Mouse (Mus musculus) layer of hippocampus, postnatal 36 days (tissue): ENCODE measurements around the gene Jmjd1c. TPM values are rescaled to one million over a fixed set of nuclear protein-coding genes. Genes with fewer than 3 reads are reported as not detected.
A peak's percentile ranks its signal among the peaks of the same experiment; 100 is the strongest.

Experiments
- DNase-seq, 2 experiments: peaks; one replicate each; pipeline ENCODE4 v3.0.0; 2022
- total RNA-seq, 2 experiments: library from RNA; stranded (reverse); gene quantifications; 2 replicates each; pipeline ENCODE4 v1.2.3; 2021

Gene Jmjd1c
- total RNA-seq, 2 experiments from 2014 or later = 103 to 110 TPM

GRCm38 (mm10) chr10:67249486-67249885 lies 153.6 kb downstream of the Jmjd1c start:
- peak in 1 of 2 experiments; percentile 31 for DNase-seq

DNA sequence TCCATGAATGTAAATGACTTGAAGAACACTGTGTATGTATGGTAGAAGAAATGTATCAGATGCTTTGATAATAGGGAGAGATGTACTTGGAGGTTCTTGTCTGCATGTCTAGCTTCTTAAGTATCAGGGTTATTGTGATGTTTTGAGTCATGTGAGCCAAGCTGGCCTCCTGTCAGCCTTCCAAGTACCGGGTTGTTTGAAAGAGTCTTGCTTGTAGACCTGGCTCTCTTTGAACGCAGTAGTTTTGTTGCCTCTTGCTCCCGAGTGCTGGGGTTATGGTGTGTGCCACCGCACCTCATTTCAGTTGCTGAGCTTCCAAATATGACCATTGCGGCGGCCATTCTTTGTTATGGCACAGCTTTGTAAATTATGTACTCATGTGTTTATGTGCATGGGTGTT lies 154.9 kb downstream of the Jmjd1c start:
- no peak for DNase-seq

- no peak for DNase-seq
Observed at GRCm38 (mm10) chr10:67252353-67252752, 156.4 kb downstream of the Jmjd1c start.

DNA sequence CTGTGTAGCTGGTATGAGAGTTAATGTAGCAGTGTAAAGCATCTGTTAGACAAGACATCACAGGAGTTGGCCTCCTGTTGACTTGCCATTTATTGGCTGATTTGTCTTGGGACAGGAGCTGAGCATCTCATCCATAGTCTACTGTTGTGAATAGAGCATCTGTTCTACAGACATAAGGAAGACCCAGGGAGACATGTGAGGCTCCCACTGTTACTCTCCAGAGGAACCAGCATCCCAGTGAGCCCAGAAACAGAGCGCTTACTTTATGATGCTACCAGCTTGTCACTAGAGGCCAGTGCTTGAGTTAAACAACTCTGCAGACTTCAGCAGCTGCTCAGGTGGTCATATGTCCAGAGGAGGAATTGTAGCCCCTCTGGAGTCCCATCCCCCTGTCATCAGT lies 157.2 kb downstream of the Jmjd1c start:
- DNase-seq = no peak

DNA sequence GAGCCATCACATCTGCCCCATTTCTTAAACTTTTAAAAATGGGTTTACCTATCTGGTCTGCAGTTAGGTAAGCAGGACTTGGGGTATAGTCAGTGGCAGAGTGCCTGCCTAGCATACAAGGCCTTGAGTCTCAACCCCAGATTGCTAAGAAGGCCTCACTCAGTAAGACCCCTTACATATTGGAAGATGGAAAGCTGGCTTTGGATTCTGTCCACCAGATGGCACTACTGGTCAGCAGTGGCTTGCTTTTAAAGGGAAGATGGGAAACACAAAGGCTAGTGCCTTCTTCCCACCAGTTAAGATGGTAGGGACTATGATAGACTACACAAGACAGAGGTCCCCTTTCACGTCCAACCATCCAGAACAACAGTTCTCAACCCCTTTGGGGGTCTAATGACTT lies 168.9 kb downstream of the Jmjd1c start:
- DNase-seq = peak in 1 of 2 experiments; percentile 37

DNA sequence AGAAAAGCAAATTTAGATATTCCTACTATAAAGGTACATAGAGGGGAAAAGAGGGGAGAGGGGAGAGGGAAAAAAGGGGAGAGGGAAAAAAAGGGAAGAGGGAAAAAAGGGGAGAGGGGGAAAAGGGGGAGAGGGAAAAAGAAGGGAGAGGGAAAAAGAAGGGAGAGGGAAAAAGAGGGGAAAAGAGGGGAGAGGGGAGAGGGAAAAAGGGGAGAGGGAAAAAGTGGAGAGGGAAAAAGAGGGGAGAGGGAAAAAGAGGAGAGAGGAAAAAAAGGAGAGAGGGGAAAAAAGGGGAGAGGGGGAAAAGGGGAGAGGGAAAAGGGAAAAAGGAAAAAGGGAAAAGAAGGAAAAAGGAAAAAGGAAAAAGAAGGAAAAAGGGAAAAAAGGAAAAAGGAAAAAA lies 180.0 kb downstream of the Jmjd1c start:
- no peak for DNase-seq

- no peak for DNase-seq
Observed at GRCm38 (mm10) chr10:67281852-67282251, 185.9 kb downstream of the Jmjd1c start.

GRCm38 (mm10) chr10:67282531-67282930 lies 186.6 kb downstream of the Jmjd1c start:
- DNase-seq = no peak

DNA sequence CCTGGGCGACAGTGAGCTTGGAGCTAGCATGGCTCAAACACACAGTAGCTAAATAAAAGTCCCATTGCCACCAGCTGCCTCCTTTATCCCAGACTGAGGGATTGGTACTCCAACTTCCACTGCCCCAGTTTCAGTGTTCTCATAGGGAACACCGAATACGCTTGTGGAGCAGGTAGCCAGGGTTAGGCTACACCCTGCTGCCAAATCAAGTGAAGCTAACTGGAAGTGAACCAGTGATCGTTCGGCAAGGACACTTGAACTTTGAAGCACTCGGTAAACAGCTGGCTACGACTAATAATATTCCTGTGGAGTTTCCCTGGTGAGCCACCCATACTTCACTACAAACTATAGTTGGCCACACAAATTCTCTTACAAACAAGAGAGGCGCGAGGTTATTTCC lies 187.6 kb downstream of the Jmjd1c start:
- DNase-seq = no peak

GRCm38 (mm10) chr10:67284311-67284710 lies 188.4 kb downstream of the Jmjd1c start:
- DNase-seq = no peak

DNA sequence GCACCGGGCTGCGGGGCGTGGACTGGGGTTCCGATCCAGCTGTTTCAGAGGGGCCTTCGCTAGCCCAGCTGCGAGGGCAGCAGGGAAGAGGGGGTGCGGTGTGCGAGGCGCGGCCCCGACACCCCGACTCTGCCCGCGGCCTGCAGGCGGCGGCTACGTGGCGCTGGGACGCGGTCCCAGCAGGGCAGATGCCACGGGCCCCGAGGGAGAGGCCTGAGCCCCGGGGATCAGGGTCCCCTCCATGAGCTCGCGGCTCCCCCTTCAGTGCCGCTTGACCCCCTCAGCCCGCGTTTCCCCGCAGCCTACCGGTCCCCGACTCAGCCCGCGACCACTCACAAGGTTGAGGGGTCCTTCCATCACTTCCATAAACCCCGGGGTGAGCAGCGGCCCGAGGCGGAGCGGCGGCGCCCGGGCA lies 188.8 kb downstream of the Jmjd1c start:
- DNase-seq = no peak

DNA sequence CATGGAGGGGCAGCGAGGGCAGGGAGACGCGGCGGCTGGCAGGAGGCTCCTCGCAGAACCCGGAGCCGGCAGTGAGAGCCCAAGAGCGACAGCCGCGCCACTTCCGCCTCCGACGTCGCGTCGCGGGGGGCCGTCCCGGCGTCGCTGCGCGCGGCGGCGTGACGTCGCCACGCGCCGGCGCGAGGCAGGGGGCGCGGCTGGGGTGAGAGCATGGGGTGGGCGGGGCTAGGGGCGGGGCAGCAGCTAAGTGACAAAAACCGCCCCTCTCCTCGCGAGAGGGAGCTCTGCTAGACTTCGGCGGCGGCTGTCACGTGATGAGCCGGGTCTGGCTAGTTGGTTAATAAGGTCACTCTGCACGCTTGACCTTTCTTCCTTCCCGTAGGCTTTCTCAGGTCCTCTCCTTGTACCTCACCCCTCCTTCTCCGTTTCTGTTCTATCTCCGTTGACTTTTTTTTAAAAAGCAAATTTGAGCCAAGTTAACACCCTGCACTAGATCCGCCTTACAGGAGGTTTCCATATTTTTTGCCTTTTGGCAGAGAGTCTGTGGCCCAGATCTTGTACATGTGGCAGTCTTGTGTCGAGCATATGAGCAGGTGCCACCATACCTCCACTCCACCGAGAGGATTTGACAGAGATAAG lies 189.4 kb downstream of the Jmjd1c start, which contains the start of gene Nrbf2:
Gene Nrbf2, minus strand, starts transcription at position 130 of the 639 bp plus-strand sequence.
- DNase-seq = peak; percentile 76

GRCm38 (mm10) chr10:67287877-67288276 lies 192.0 kb downstream of the Jmjd1c start:
- peak; percentile 64 to 72 for DNase-seq

- DNase-seq = no peak
Observed at GRCm38 (mm10) chr10:67290622-67291021, 194.7 kb downstream of the Jmjd1c start.

GRCm38 (mm10) chr10:67291087-67291486 lies 195.2 kb downstream of the Jmjd1c start:
- DNase-seq = no peak

DNA sequence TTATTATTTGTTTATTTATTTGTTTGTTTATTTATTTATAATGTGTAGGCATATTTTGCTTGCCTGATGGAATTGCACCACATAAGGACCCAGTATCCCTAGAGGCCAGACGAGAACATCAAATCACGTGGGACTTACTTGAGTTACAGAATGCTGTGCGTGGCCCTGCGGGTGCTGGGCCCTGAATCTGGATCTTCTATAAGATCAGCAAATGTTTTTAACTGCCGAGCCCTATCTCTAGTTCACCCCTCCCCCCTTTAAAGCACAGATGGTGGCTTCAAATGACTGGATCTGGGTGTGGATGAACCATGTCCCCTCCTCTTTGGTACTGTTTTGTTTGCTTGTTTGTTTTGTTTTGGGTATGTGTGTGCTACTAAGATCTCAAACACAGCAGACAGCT lies 199.4 kb downstream of the Jmjd1c start:
- no peak for DNase-seq

DNA sequence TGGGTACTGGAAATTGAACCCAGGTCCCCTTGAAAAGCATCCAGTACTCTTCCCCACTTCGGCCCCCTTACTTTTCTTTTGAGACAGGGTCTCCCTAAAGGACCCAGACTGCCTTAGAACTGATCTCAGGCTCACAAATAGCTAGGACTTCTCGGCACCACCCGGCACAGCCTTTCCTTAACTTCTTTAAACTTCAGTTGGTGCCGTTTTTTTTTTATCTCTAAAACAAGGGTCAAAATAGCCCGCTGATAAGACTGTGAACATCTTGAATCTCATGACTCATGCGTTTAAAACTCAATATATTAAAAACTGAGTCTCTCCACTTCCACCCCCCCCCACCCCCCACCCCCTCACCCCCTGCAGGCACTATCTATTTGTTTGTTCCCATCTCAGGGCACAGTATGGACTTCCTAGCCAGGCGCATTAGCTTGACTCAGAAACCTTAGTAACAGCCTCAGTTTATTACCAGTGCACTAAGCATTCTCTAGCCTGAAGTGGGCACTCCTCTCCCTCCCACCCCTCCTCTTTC lies 200.1 kb downstream of the Jmjd1c start:
- DNase-seq = no peak

DNA sequence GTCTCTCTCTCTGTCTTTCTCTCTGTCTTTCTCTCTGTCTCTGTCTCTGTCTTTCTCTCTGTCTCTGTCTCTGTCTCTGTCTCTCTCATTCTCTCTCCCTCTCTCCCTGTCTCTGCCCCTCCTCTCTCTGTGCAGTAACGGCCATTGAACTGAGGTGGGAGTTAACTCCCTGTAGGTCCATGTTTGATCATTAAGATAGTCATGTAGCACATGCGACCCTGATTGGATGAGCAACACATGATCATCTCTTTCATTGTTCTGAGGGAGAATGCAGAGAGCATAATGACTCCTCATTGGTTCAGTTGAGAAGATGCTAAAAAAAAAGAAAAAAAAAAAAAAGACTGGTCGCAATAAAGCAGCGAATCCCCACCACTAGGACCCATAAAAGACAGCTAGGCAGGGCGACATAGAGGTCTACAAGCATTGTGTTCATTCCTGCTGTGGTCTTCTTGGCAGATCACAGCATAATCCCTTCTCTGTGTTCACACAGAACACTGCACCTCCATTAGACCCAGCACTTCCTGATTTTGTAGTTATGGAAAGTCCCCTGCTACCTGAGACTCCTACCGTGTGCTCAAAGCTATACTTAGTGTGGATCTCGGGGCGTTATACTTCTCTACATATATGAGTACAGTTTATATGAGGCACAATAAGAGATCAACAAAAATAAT lies 200.7 kb downstream of the Jmjd1c start:
- DNase-seq = no peak

- DNase-seq = no peak
Observed at GRCm38 (mm10) chr10:67297175-67297855, 201.4 kb downstream of the Jmjd1c start.

DNA sequence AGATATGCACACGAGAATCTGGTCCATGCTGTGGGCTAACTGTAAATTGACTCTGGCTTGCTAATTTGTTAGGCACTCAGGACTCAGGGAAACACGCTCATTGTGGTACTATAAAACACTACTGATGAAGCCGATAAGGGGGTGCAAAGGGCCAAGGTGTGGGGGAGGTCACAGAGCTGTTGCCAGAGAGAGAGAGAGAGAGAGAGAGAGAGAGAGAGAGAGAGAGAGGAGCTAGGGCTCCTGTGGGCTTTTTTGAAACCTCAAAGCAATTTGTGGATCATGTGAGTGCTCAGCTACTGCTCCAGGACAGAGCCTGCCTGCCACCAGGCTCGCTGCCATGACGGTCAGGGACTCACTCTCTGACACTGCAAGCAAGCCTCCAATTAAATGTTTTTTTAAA lies 202.9 kb downstream of the Jmjd1c start:
- no peak for DNase-seq

GRCm38 (mm10) chr10:67299285-67299684 lies 203.4 kb downstream of the Jmjd1c start:
- DNase-seq = no peak

- DNase-seq = no peak
Observed at GRCm38 (mm10) chr10:67301046-67301445, 205.1 kb downstream of the Jmjd1c start.

DNA sequence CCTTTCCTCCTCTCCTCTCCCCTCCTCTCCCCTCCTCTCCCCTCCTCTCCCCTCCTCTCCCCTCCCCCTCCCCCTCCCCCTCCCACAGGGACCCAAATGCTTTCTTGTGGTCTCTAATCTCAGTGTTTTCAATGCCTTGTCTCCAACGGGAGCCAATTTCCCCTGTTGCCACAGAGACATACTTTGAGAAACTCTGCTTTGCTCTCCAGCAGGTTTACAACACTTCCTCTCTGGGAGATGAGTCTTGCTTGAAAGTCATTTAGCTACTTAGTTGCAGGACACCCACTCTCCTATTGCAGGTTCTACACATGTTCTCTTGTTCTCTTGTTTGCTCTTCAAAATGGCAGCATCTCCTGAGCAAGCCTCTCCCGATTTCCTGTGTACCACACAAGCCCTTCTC lies 206.4 kb downstream of the Jmjd1c start:
- DNase-seq = no peak
